Mouse (Mus musculus) heart, embryonic 12.5 days (tissue): ENCODE results near the gene Ccdc162. TPM values are rescaled to one million over a fixed set of nuclear protein-coding genes. Genes with fewer than 3 reads are reported as not detected.
A peak's percentile ranks its signal among the peaks of the same experiment; 100 is the strongest.

Experiments used
- ATAC-seq: fragments of 200-750 bp; cut with Nextera tagmentation; 2 replicates; pipeline ENCODE4 v1.8.0; 2017; ENCODE audit warnings: moderate TSS enrichment, moderate library complexity; ENCODE audit not compliant: insufficient number of reproducible peaks, low FRiP score
- H3K27ac ChIP-seq: fragments of 300-500 bp; sonication (generic); 2 replicates; pipeline ENCODE4 v1.5.1; 2016; ENCODE audit warnings: mild to moderate bottlenecking, moderate library complexity; ENCODE audit not compliant: poor library complexity, severe bottlenecking
- H3K27me3 ChIP-seq: fragments of 300-500 bp; sonication (generic); replicated peaks from 2 replicates; pipeline ENCODE4 v1.6.1; 2016; ENCODE audit warnings: mild to moderate bottlenecking, moderate library complexity
- H3K36me3 ChIP-seq: fragments of 300-500 bp; sonication (generic); 2 replicates; pipeline ENCODE4 v1.6.1; 2016; ENCODE audit warnings: mild to moderate bottlenecking, moderate library complexity
- H3K4me1 ChIP-seq: fragments of 300-500 bp; sonication (generic); replicated peaks from 2 replicates; pipeline ENCODE4 v1.6.1; 2016; ENCODE audit warnings: mild to moderate bottlenecking
- H3K4me2 ChIP-seq: fragments of 300-500 bp; sonication (generic); 2 replicates; pipeline ENCODE4 v1.6.1; 2016; ENCODE audit warnings: mild to moderate bottlenecking, moderate library complexity
- H3K4me3 ChIP-seq: fragments of 300-500 bp; sonication (generic); 2 replicates; pipeline ENCODE4 v1.5.1; 2016; ENCODE audit warnings: mild to moderate bottlenecking
- H3K9ac ChIP-seq: fragments of 300-500 bp; sonication (generic); 2 replicates; pipeline ENCODE4 v1.6.1; 2016; ENCODE audit warnings: mild to moderate bottlenecking, moderate library complexity
- H3K9me3 ChIP-seq: fragments of 300-500 bp; sonication (generic); replicated peaks from 2 replicates; pipeline ENCODE4 v1.6.1; 2016; ENCODE audit warnings: mild to moderate bottlenecking, moderate library complexity
- WGBS: fragments of 180-500 bp; shearing (Covaris S2); methylation state at CpG from one replicate; pipeline ENCODE4 v1.1.7; 2016; 5-methylcytosine and 5-hydroxymethylcytosine counted together
- polyA plus RNA-seq: library from polyadenylated mRNA; unstranded; fragments of >200 nt; fragmentation: Nextera tagmentation; extraction: Ambion mirVana; gene quantifications from 2 replicates; pipeline ENCODE4 v1.2.1, GENCODE M21; 2016

The Ccdc162 gene
- polyA plus RNA-seq, 1 experiment from 2014 or later: 0.34 TPM

DNA sequence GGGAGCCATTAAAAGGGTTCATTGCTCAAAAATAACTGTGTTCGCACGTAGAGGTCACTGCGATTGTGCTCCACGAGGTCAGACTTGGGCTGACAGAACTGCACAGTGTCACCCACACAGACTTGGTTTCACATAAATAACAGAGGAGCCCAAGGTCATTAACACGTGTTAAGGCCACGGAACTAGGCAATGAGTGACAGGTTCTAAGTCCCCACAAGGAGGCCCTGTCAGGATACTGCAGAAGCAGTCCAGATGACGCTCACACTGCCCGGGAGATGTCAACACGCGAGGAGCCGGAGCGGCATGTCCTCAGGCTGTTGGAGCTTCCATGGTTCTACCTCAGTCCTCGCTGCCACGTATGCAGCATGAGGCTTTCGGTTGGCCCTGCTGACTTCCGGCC lies 20.8 kb upstream of the Ccdc162 start:
- H3K9me3 ChIP-seq: no peaks in the 10 kb centered on the region
- 67% methylated on average over 16 of the region's 16 CpGs for WGBS
- H3K4me2 ChIP-seq: no peak overlapping the region
- no peak overlapping the region for H3K9ac ChIP-seq
- no peak overlapping the region for H3K27ac ChIP-seq
- peaks cover 38% of the 10 kb centered on the region for H3K36me3 ChIP-seq
- no peaks in the 10 kb centered on the region for H3K4me1 ChIP-seq
- no peaks in the 10 kb centered on the region for H3K27me3 ChIP-seq
- peak; percentile 42; the same call in 1 of the 2 replicates for ATAC-seq
- H3K4me3 ChIP-seq: no peak overlapping the region

DNA sequence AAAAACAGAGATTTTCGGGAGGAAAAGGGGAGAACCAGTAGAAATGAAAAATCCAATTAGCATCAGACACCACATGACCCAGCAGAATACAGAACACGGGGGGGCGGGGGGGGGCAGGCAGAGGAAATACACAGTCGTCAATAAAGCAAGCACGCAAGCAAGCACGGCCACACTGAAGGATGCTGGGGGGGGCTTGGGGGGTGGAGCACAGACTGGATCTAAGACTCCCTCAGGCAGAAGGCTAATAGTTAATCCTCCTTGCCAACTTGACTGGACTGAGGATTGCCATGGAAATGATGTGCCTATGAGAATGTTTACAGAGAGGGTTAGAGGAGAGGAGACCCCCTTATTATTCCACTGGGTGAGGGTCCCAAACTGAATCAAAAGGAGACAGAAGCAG lies 19.0 kb upstream of the Ccdc162 start:
- Histone ChIP-seq H3K27me3 (no peaks in the 10 kb centered on the region), H3K36me3 (peaks cover 39% of the 10 kb centered on the region), H3K4me2 (no peak overlapping the region), H3K9ac (no peak overlapping the region), H3K4me1 (no peaks in the 10 kb centered on the region), H3K9me3 (no peaks in the 10 kb centered on the region), H3K4me3 (no peak overlapping the region), H3K27ac (no peak overlapping the region)
- no peak for ATAC-seq
- 87% methylated on average over 6 of the region's 6 CpGs for WGBS

DNA sequence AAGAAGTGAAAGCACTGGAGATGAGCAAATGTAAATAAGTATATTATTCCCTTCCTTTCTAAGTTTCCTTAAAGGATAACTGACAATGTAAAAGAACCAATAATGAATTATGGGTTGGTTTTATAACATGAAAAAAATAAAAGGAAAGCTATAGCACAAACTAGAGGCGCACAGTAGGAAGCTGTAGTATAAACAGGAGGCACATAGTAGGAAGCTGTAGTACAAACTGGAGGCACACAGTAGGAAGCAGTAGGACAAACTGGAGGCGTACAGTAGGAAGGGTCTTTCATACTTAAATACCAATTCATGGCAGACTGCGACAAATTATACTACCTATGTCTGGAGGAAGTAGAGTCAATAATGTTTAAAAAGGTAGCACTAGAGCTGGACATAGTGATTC lies 16.8 kb upstream of the Ccdc162 start:
- Histone ChIP-seq H3K36me3 (peaks cover 45% of the 10 kb centered on the region), H3K4me3 (no peak overlapping the region), H3K27ac (no peak overlapping the region), H3K4me2 (no peak overlapping the region), H3K9me3 (no peaks in the 10 kb centered on the region), H3K4me1 (no peaks in the 10 kb centered on the region), H3K27me3 (no peaks in the 10 kb centered on the region), H3K9ac (no peak overlapping the region)
- no peak for ATAC-seq
- WGBS: 93% methylated on average over 3 of the region's 3 CpGs

DNA sequence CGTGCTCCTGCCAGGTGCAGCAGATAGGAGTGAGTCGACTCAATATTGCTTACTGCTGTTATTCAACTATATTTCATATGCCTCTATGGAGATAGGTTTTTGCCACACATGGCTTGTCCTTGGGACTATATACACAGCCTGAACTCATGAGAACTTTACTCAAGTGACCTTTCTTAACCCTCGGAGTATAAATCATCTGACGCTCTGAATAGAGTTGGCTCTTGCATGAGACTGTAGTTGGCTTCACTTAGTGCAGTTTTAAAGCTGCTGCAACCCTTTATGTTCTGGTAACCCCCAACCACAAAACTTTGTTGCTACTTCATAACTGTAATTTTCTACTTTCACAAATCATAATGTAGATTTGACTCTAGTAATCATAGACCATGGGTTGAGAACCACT lies 15.5 kb upstream of the Ccdc162 start:
- H3K4me3 ChIP-seq: no peak overlapping the region
- no peak for ATAC-seq
- H3K27me3 ChIP-seq: no peaks in the 10 kb centered on the region
- H3K4me1 ChIP-seq: no peaks in the 10 kb centered on the region
- H3K27ac ChIP-seq: no peak overlapping the region
- 87% methylated on average over 4 of the region's 4 CpGs for WGBS
- no peak overlapping the region for H3K4me2 ChIP-seq
- H3K9ac ChIP-seq: no peak overlapping the region
- H3K36me3 ChIP-seq: peaks cover 40% of the 10 kb centered on the region
- peaks cover 3% of the 10 kb centered on the region for H3K9me3 ChIP-seq

DNA sequence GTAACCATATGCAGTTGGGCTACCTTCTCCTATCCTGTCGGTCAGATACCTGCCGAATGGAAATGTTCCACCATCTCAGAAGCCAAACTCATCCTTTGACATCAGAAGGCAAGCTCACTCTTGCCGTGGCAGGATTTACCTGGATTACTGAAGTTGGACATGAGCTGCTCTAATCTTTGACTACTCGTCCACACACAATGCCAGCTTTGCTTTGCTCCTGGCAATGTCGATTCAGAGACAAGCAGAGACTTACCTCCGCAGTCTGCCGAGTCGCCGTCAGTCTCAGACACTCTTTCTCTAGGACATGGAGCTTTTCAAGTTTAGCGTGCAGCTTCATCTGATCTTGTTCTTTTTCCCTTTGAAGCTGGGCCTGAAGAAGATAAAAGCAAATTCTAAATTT lies 14.3 kb upstream of the Ccdc162 start:
- Histone ChIP-seq H3K4me2 (no peak overlapping the region), H3K36me3 (peaks cover 37% of the 10 kb centered on the region), H3K4me3 (no peak overlapping the region), H3K27ac (no peak overlapping the region), H3K4me1 (no peaks in the 10 kb centered on the region), H3K9me3 (peaks cover 3% of the 10 kb centered on the region), H3K9ac (no peak overlapping the region), H3K27me3 (no peaks in the 10 kb centered on the region)
- 80% methylated on average over 10 of the region's 10 CpGs for WGBS
- ATAC-seq: no peak

DNA sequence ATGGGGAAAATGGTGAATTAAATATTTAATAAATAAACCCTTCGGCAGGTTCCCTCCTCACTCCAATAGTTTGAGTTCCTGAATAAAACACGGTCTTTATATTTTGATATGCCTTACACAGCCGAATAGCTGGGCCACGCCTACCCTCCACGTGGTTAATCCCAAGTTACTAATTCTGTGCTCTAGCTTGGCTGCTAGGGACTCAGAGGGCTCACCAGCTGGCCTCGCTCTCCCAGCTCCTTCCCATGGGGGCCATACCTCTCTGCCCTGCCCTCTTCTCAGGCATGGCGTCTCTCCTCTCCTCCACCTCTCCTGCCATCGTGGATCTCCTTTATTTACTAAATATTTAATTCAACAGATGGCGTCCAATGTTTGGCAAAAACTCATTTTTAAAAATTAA lies 9.8 kb upstream of the Ccdc162 start:
- no peaks in the 10 kb centered on the region for H3K4me1 ChIP-seq
- H3K27ac ChIP-seq: no peak overlapping the region
- no peak overlapping the region for H3K4me2 ChIP-seq
- WGBS: 88% methylated on average over 9 of the region's 9 CpGs
- no peak overlapping the region for H3K4me3 ChIP-seq
- peaks cover 37% of the 10 kb centered on the region for H3K36me3 ChIP-seq
- peaks cover 3% of the 10 kb centered on the region for H3K9me3 ChIP-seq
- H3K27me3 ChIP-seq: no peaks in the 10 kb centered on the region
- ATAC-seq: no peak
- H3K9ac ChIP-seq: no peak overlapping the region

DNA sequence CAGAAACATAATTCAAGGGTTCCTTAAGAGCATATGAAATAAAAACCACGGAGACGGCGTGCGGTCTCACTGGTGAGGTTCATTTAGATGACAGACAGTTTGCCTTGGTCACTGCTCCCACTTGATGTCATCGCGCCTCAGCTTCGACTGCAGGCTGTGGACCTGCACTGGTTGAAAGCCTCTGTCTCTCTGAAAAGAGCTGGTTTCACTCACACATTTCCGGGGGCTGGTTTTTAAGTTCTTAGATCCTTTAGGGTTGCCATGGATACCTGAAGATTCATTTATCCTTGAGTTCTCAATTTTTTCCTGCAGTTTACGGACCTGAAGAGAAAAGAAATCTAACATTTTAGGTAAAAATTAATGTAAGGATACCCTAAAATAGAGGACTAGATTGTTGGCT lies 3.2 kb upstream of the Ccdc162 start:
- WGBS: 81% methylated on average over 9 of the region's 9 CpGs
- Histone ChIP-seq H3K4me3 (no peak overlapping the region), H3K36me3 (peaks cover 18% of the 10 kb centered on the region), H3K4me1 (peaks cover 7% of the 10 kb centered on the region), H3K9me3 (no peaks in the 10 kb centered on the region), H3K27ac (no peak overlapping the region), H3K9ac (no peak overlapping the region), H3K4me2 (no peak overlapping the region), H3K27me3 (no peaks in the 10 kb centered on the region)
- no peak for ATAC-seq

DNA sequence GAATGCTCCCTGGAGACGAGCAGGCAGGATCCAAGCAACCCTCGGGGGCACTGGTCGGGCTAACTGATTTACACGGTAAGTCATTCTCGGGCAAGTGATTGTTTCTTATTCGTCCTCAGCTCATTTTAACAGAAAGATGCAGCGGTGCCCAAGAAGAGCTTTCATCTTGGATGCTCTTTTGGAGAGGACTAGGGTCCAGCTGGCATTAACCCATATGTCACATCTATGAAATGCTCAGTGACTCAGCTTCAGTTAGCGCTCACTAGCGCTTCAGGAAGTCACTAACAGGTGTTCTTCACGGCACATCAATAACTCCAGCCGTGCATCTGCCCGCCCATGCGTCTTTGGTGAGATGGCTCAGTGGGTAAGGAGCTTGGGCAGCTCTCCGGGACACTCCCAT lies 877 bp downstream of the Ccdc162 start:
- peaks cover 7% of the 10 kb centered on the region for H3K4me1 ChIP-seq
- no peaks in the 10 kb centered on the region for H3K27me3 ChIP-seq
- H3K9ac ChIP-seq: no peak overlapping the region
- whole genome bisulfite sequencing: 93% methylated on average over 14 of the region's 14 CpGs
- peaks cover 7% of the 10 kb centered on the region for H3K36me3 ChIP-seq
- H3K27ac ChIP-seq: no peak overlapping the region
- no peak overlapping the region for H3K4me2 ChIP-seq
- no peak for ATAC-seq
- H3K4me3 ChIP-seq: no peak overlapping the region
- no peaks in the 10 kb centered on the region for H3K9me3 ChIP-seq

DNA sequence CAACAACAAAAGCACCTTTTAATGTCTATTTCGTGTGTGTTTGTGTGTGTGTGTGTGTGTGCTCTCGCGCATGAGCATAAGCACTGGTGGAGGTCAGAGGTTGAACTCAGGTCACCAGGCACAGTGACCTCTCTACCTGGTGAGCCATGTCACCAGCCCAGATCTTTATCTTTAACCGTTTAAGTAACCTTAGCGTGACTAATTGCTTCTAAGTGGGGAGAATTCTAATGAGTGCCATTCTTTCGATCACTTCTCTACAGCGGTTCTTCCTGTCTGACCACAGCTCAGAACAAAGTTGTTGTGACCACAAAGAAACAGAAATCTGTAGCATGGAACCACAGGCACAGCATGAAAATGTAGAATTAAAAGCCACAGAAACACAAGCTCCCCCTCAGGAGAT lies 5.0 kb downstream of the Ccdc162 start:
- H3K4me3 ChIP-seq: no peak overlapping the region
- ATAC-seq: no peak
- H3K9me3 ChIP-seq: no peaks in the 10 kb centered on the region
- H3K4me2 ChIP-seq: no peak overlapping the region
- H3K4me1 ChIP-seq: peaks cover 5% of the 10 kb centered on the region
- H3K9ac ChIP-seq: no peak overlapping the region
- H3K27me3 ChIP-seq: no peaks in the 10 kb centered on the region
- no peaks in the 10 kb centered on the region; the same call in 1 of the 2 replicates for H3K36me3 ChIP-seq
- WGBS: 76% methylated on average over 7 of the region's 7 CpGs
- H3K27ac ChIP-seq: no peak overlapping the region

DNA sequence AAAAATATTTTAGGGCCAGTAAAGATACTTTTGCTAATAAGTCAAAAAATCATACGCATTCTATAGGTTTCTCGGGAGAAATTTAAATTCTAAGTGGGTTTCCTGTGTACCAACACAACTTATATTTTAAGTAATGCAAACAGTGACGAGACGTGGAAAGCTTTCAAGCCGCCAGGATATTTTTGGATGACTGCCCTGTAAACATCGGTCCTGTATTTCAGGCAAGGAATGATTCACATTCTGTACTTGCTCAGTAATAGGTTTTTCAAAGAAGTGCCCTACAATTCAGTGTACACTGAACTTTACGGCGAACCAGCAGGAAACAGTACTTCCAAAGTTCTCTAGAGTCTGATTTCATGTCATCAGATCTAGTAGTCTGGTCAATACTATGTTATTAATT lies 5.7 kb downstream of the Ccdc162 start:
- Histone ChIP-seq H3K4me1 (no peaks in the 10 kb centered on the region), H3K36me3 (no peaks in the 10 kb centered on the region; the same call in 1 of the 2 replicates), H3K9ac (no peak overlapping the region), H3K27me3 (no peaks in the 10 kb centered on the region), H3K9me3 (no peaks in the 10 kb centered on the region), H3K27ac (no peak overlapping the region), H3K4me3 (no peak overlapping the region), H3K4me2 (no peak overlapping the region)
- WGBS: 87% methylated on average over 8 of the region's 8 CpGs
- ATAC-seq: no peak

DNA sequence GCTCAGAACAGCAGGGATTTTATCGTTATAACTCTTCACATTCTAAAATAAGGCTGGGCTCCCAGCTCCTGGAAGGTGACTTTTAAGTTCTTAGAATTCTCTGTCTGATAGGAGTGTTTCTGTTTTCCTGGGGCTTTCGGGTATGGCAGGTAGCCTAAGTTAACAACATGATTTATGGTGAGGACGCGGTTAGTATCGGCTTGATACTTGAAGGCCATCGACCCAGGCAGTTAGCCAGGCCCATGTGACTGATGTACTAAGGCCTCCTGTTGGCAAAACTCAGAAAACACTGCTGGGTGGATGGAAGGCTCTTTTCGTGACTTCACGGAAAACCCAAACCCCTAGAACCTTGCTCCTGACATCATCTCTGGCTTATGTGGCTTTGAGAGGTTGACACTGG lies 7.1 kb downstream of the Ccdc162 start:
- WGBS: 86% methylated on average over 8 of the region's 8 CpGs
- no peak overlapping the region for H3K9ac ChIP-seq

DNA sequence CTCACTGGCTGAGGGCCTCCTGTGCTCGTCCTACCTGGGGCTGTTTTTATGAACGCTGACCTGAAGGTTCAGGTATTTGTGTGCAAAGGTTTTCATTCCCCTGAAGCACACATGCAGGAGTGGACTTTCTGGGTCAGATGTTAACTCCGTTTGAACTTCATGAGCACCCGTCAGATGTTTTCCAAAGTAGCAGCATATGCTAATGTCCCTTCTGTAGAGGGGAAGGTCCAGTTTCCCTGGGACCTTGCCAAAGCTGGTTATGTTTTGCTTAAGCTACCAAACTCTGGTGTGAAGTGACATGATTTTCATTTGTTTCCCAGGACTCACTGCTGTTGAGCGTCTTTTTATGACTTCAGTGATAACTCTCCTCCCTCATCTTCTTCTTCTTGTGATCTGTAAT lies 16.8 kb downstream of the Ccdc162 start:
- H3K9me3 ChIP-seq: no peaks in the 10 kb centered on the region
- H3K27me3 ChIP-seq: no peaks in the 10 kb centered on the region
- no peak overlapping the region for H3K27ac ChIP-seq
- H3K4me2 ChIP-seq: no peak overlapping the region
- H3K4me1 ChIP-seq: no peaks in the 10 kb centered on the region
- no peak overlapping the region for H3K4me3 ChIP-seq
- no peak overlapping the region for H3K9ac ChIP-seq
- no peak for ATAC-seq
- no peaks in the 10 kb centered on the region for H3K36me3 ChIP-seq
- 86% methylated on average over 5 of the region's 5 CpGs for WGBS

More for the DNA sequence above, 7.1 kb downstream of the Ccdc162 start:
- Histone ChIP-seq H3K36me3 (no peaks in the 10 kb centered on the region), H3K4me3 (no peak overlapping the region), H3K27me3 (no peaks in the 10 kb centered on the region), H3K9me3 (no peaks in the 10 kb centered on the region), H3K4me1 (no peaks in the 10 kb centered on the region), H3K27ac (no peak overlapping the region), H3K4me2 (no peak overlapping the region)
- ATAC-seq: no peak
